Mouse (Mus musculus): ENCODE measurements at regions not wholly inside any gene's neighbourhood (a gene's known extent, or its start where the extent isn't known, plus 50 kb on each side); places are given as distances from the start of the nearest gene placed in this dataset.

DNA sequence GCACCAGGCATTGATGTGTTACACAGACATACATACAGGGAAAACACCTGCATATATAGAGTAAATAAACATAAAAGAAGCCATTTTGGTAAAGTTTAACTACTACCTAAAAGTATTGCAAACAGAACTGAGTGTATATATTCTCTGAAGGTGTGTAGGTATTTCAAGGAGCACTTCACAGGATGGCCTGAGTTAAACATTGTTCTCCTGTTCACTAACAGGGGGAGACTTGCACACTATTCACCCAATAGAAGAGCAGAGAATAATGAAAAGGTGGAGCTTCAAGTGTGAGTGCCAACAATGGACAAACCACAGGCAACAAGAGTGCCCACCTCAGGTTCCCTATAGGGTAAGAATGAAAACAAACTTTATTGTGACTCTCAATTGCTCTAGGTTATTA, 347.7 kb downstream of the Oca2 start:
- peaks cover 9% of the 10 kb centered on the region; the same call in 1 of the 2 replicates for H3K4me1 ChIP-seq (replicated peaks)
- H3K9me3 ChIP-seq, result no peaks in the 10 kb centered on the region
- H3K4me3 ChIP-seq, result no peak overlapping the region
- H3K27me3 ChIP-seq, result no peaks in the 10 kb centered on the region
- ATAC-seq (ENCODE audit: low FRiP score, low read depth), result no peak
- no peak overlapping the region for H3K4me2 ChIP-seq
- no peak overlapping the region for H3K27ac ChIP-seq (replicated peaks)
- no peak overlapping the region for H3K9ac ChIP-seq
- no peaks in the 10 kb centered on the region for H3K36me3 ChIP-seq

DNA sequence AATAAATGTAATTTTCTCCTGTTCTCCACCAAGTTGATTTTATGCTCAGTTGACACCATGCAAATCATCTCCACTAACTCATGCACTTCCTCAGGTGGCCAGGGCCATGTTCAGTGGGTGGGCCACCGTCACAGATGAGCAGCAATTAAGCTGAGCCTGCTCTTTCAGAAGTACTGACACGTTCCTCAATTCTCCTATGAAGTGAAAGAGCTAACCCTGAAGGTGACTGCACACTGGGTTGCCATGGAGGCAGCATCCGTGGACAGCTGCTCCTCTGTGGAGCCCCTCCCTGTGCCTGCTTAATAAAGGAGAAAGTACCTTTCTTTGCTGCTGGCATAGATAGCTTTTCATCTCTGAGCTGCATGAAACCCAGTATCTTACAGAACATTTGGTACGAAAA, 351.3 kb downstream of the Oca2 start:
- Histone ChIP-seq H3K36me3 (no peaks in the 10 kb centered on the region), H3K27ac (replicated peaks) (0 out of 2 replicates have a peak overlapping the region, but pooled peaks have one; percentile 31), H3K9ac (no peak overlapping the region), H3K4me1 (replicated peaks) (peaks cover 9% of the 10 kb centered on the region; the same call in 1 of the 2 replicates), H3K27me3 (no peaks in the 10 kb centered on the region), H3K9me3 (no peaks in the 10 kb centered on the region), H3K4me2 (no peak overlapping the region), H3K4me3 (no peak overlapping the region)
- peak; percentile 90 for ATAC-seq (ENCODE audit: low FRiP score, low read depth)
- 19% methylated on average over 4 of the region's 4 CpGs for WGBS

DNA sequence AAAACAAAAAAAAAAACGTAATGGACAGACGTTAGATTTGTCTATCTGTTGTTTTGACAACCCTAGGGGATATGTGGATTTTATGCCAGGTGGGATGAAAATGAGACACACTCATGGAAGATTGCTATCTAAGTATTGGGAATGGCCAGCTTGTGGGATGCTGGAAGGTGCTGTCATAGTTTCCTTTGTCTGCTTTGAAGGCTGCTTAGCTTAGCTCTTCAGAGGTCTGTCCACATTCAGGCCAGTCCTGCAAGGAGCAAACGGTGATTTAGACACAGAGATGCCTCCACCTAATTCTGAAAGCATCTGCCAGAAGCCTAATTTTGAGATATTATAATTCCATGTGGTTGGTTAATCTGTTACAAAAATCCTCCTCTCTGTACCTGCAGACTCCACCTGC, 351.8 kb downstream of the Oca2 start:
- Histone ChIP-seq H3K36me3 (no peaks in the 10 kb centered on the region), H3K4me2 (no peak overlapping the region), H3K9ac (no peak overlapping the region), H3K27me3 (no peaks in the 10 kb centered on the region), H3K4me1 (replicated peaks) (peaks cover 9% of the 10 kb centered on the region; the same call in 1 of the 2 replicates), H3K27ac (replicated peaks) (peak overlapping the region; percentile 30), H3K9me3 (no peaks in the 10 kb centered on the region), H3K4me3 (no peak overlapping the region)
- ATAC-seq (ENCODE audit: low FRiP score, low read depth), result 0 out of 2 replicates have a peak, but pooled peaks have one; percentile 19
- 42% methylated on average over 3 of the region's 3 CpGs for WGBS

DNA sequence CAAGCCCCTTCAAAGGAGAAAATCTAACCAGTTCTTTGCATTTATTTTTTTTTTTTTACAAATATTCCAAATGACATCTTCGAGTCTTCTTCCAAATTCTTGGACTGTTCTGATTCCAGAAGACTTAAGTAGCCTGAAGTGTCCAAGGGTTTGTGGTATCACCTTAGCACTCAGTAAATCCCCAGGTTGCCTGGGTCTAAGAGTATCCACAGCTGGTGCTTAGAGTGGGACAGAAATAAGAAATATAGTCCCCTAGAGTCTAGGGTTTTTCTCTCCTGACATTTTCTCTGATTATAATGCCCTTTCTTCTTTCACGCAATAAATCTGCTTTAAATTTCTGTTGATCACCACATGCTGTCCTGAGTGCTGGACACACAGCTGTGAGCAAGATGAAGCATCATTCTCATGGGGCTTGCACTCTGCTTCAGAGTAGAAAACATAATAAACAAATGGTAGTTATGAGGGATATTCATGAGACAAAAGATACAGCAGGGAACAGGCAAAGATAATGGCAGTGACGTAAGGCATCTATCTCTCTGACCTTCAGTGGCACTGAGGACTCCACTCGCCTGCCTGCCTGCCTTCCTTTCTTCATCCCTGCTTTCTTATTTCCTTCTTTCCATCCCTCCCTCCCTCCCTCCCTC, 358.5 kb downstream of the Oca2 start:
- no peak overlapping the region for H3K4me2 ChIP-seq
- H3K4me3 ChIP-seq, result no peak overlapping the region
- no peak for ATAC-seq (ENCODE audit: low FRiP score, low read depth)
- no peak overlapping the region for H3K9ac ChIP-seq
- no peaks in the 10 kb centered on the region for H3K36me3 ChIP-seq
- no peak overlapping the region for H3K27ac ChIP-seq (replicated peaks)
- H3K9me3 ChIP-seq, result no peaks in the 10 kb centered on the region
- 37% methylated on average over 4 of the region's 4 CpGs for WGBS
- H3K4me1 ChIP-seq (replicated peaks), result no peaks in the 10 kb centered on the region
- no peaks in the 10 kb centered on the region for H3K27me3 ChIP-seq

Measured in hindbrain, embryonic 15.5 days (tissue).